Comparison of ENCODE assay signal across 25 mouse cellular contexts in the genomic region with DNA sequence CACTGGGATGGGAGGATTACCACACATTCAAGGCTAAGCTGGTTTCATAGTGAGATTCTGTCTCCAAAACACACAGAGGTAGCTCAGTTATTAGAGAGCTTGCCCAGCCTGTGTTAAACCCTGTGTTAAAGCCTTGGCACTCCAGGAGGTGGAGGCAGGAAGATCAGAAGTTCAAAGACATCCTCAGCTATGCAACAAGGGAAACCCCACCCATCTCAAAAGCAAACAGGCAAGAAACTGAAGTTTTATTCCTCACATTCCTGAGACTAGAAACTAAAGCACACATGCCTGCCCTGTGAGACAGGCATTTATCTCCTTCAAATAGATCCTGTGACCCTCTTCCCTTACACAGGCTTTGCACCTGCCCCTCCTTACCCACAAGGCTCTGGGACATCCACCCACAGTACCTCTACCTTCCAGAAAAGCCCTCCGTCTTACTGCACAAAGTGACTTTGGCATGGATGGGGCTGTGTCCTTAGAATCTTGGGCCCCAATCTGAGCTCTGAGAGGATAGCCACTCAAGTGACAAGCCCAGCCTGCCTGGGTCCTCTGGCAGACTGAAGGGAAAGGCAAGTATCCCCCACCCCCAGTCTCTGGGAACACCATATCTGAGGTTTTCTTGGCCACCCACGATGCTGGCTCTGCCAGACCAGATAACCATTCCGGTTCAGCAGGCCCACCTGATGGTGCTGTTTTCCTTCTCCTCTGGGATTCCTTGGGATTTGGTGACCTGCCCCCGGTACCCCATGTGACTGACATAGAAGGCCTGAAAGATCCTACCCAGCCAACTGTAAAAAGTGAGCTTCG.
DNase-seq lines count a peak whose midpoint lies in the region; ATAC-seq and TF ChIP-seq lines count a peak whose summit lies in the region.
"Had no signal": no experiment of that assay in that cellular context is flagged by ENCODE, and none has a peak within 500 bp of the region (broad histone marks: within the 10 kb centered on the region; RNA-seq: fewer than 3 reads in every experiment).

No protein-coding gene starts in this region.

- intact Hi-C loops in gastrocnemius, postnatal 14 days (cut with DNase I; ENCODE audit: low total_unique reads), result no loop called here

- no peak for DNase-seq in kidney, adult 11 months
- DNase-seq in lung, postnatal 4 days, result no peak
- no peak for DNase-seq in gastrocnemius, postnatal 14 days
- DNase-seq in liver, postnatal 0 days, result no peak
- DNase-seq: adrenal gland, postnatal 25 days; cerebellum, adult 8-10 months; cerebellum, postnatal 36 days; gastrocnemius, postnatal 10 days; heart, adult 18-20 months; heart, postnatal 14 days; kidney, postnatal 4 days; liver, embryonic 13.5 days; midbrain, embryonic 14.5 days; right cerebral cortex, adult 18-20 months; right cerebral cortex, postnatal 4 days; thymus, postnatal 14 days had no signal

- no peak for TF ChIP-seq EP300 in liver, postnatal 0 days (IDR thresholded peaks at IDR 0.05; ENCODE audit: low read depth)

- H3K27me3 ChIP-seq in kidney, embryonic 15.5 days, result 0 out of 2 replicates have a peak, but pooled peaks cover 7% of the 10 kb centered on the region
- H3K27me3 ChIP-seq in lung, embryonic 16.5 days (ENCODE audit: control insufficient read depth, insufficient read depth, low read depth, low read length), result no peaks in the 10 kb centered on the region
- no peaks in the 10 kb centered on the region for H3K27me3 ChIP-seq in liver, postnatal 0 days (ENCODE audit: insufficient read depth, low read length)
- H3K27me3 ChIP-seq: embryonic facial prominence, embryonic 15.5 days; forebrain, embryonic 15.5 days; liver, embryonic 13.5 days; neural tube, embryonic 13.5 days had no signal

- WGBS in kidney, embryonic 15.5 days, result 44% methylated on average over 5 of the region's 5 CpGs
- 21% methylated on average over 5 of the region's 5 CpGs for WGBS in lung, embryonic 16.5 days
- WGBS in liver, postnatal 0 days (ENCODE audit: insufficient replicate concordance), result 52% methylated on average over 5 of the region's 5 CpGs

- no peak for TF ChIP-seq POLR2A in cortical plate, adult 2 months (IDR thresholded peaks at IDR 0.05; ENCODE audit: extremely low read depth, insufficient read depth, low read length)

- no peaks in the 10 kb centered on the region for H3K9me3 ChIP-seq in kidney, embryonic 15.5 days (replicated peaks)
- no peaks in the 10 kb centered on the region for H3K9me3 ChIP-seq in lung, embryonic 16.5 days (ENCODE audit: control insufficient read depth, low read length)
- no peaks in the 10 kb centered on the region for H3K9me3 ChIP-seq in liver, postnatal 0 days (ENCODE audit: low read length)
- H3K9me3 ChIP-seq: embryonic facial prominence, embryonic 15.5 days; forebrain, embryonic 15.5 days; heart, embryonic 13.5 days; liver, embryonic 13.5 days; neural tube, embryonic 13.5 days had no signal

- no peaks in the 10 kb centered on the region for H3K36me3 ChIP-seq in kidney, embryonic 15.5 days
- H3K36me3 ChIP-seq in lung, embryonic 16.5 days (ENCODE audit: control insufficient read depth, insufficient read depth, low read length), result no peaks in the 10 kb centered on the region
- no peaks in the 10 kb centered on the region for H3K36me3 ChIP-seq in liver, postnatal 0 days (replicated peaks; ENCODE audit: insufficient read depth, low read length)
- H3K36me3 ChIP-seq: embryonic facial prominence, embryonic 15.5 days; forebrain, embryonic 15.5 days; heart, embryonic 13.5 days; liver, embryonic 13.5 days; neural tube, embryonic 13.5 days had no signal

- no peak for TF ChIP-seq CTCF in cortical plate, adult 2 months (IDR thresholded peaks at IDR 0.05; ENCODE audit: extremely low read depth, insufficient read depth, low read length)
- no peak for TF ChIP-seq CTCF in liver, postnatal 0 days (IDR thresholded peaks at IDR 0.05; ENCODE audit: low read depth)

- H3K9ac ChIP-seq in kidney, embryonic 15.5 days, result no peak overlapping the region
- no peak overlapping the region for H3K9ac ChIP-seq in lung, embryonic 16.5 days (ENCODE audit: low read length)
- H3K9ac ChIP-seq in liver, postnatal 0 days (replicated peaks), result no peak overlapping the region
- H3K9ac ChIP-seq: embryonic facial prominence, embryonic 15.5 days; forebrain, embryonic 15.5 days; heart, embryonic 13.5 days; hindbrain, embryonic 14.5 days; liver, embryonic 13.5 days; neural tube, embryonic 13.5 days had no signal

- no peak overlapping the region for H3K4me2 ChIP-seq in kidney, embryonic 15.5 days
- H3K4me2 ChIP-seq in lung, embryonic 16.5 days (ENCODE audit: low read depth, low read length), result no peak overlapping the region
- no peak overlapping the region for H3K4me2 ChIP-seq in liver, postnatal 0 days (ENCODE audit: low read depth, low read length)
- H3K4me2 ChIP-seq: embryonic facial prominence, embryonic 15.5 days; forebrain, embryonic 15.5 days; heart, embryonic 13.5 days; hindbrain, embryonic 14.5 days; liver, embryonic 13.5 days; neural tube, embryonic 13.5 days had no signal

- no peak overlapping the region for H3K4me3 ChIP-seq in kidney, embryonic 15.5 days (replicated peaks)
- no peak overlapping the region for H3K4me3 ChIP-seq in lung, embryonic 16.5 days (ENCODE audit: low read length)
- no peak overlapping the region for H3K4me3 ChIP-seq in cortical plate, adult 2 months (ENCODE audit: insufficient read depth, low read length)
- H3K4me3 ChIP-seq in liver, postnatal 0 days (ENCODE audit: low read depth, low read length), result no peak overlapping the region
- H3K4me3 ChIP-seq: embryonic facial prominence, embryonic 15.5 days; forebrain, embryonic 15.5 days; heart, embryonic 13.5 days; liver, embryonic 13.5 days; neural tube, embryonic 13.5 days had no signal

- peak; percentile 52 for ATAC-seq in kidney, embryonic 15.5 days (replicated peaks; ENCODE audit: low FRiP score)
- ATAC-seq in lung, embryonic 16.5 days (ENCODE audit: low read depth), result peak; percentile 76
- no peak for ATAC-seq in liver, postnatal 0 days
- ATAC-seq: forebrain, embryonic 15.5 days; inflammation-experienced regulatory T-cells, adult 6 months had no signal

- H3K27ac ChIP-seq in kidney, embryonic 15.5 days, result no peak overlapping the region
- peak overlapping the region; percentile 42 for H3K27ac ChIP-seq in lung, embryonic 16.5 days (ENCODE audit: low read length)
- H3K27ac ChIP-seq in cortical plate, adult 2 months (ENCODE audit: insufficient read depth, low read length), result 0 out of 2 replicates have a peak overlapping the region, but pooled peaks have one; percentile 78
- no peak overlapping the region for H3K27ac ChIP-seq in liver, postnatal 0 days (ENCODE audit: low read depth)
- H3K27ac ChIP-seq: embryonic facial prominence, embryonic 15.5 days; forebrain, embryonic 15.5 days; heart, embryonic 13.5 days; hindbrain, embryonic 14.5 days; liver, embryonic 13.5 days; neural tube, embryonic 13.5 days had no signal

- H3K4me1 ChIP-seq in kidney, embryonic 15.5 days, result peaks cover 6% of the 10 kb centered on the region
- peaks cover 13% of the 10 kb centered on the region for H3K4me1 ChIP-seq in lung, embryonic 16.5 days (replicated peaks; ENCODE audit: control insufficient read depth, insufficient read depth, low read length)
- H3K4me1 ChIP-seq in cortical plate, adult 2 months (ENCODE audit: control insufficient read depth, insufficient read depth, low read length), result no peaks in the 10 kb centered on the region
- H3K4me1 ChIP-seq in liver, postnatal 0 days (ENCODE audit: insufficient read depth), result no peaks in the 10 kb centered on the region
- H3K4me1 ChIP-seq: forebrain, embryonic 15.5 days; heart, embryonic 13.5 days; liver, embryonic 13.5 days had no signal

Comparison
In these comparisons a context has a peak if more than half of its experiments do, and no peak if none do; other contexts are left out.
1. H3K27ac ChIP-seq: peak in lung, embryonic 16.5 days (single experiment) and cortical plate, adult 2 months (single experiment); none in kidney, embryonic 15.5 days (single experiment) and liver, postnatal 0 days (single experiment).